Mouse (Mus musculus) forebrain, embryonic 14.5 days (tissue): ENCODE results near the gene Mfap5. TPM values are rescaled to one million over a fixed set of nuclear protein-coding genes. Genes with fewer than 3 reads are reported as not detected.

ENCODE experiments used
- ATAC-seq: fragments of 200-750 bp; cut with Nextera tagmentation; 2 replicates; pipeline ENCODE4 v1.8.0; 2017; ENCODE audit warnings: mild to moderate bottlenecking, moderate library complexity
- DNase-seq: peaks from one replicate; pipeline ENCODE4 v3.0.0-alpha.2; 2015; ENCODE audit warnings: low spot score
- H3K27ac ChIP-seq: fragments of 300-500 bp; sonication (generic); 2 replicates; pipeline ENCODE4 v1.5.1; 2014; ENCODE audit warnings: low read depth, mild to moderate bottlenecking, control low read depth, low read length, moderate library complexity
- H3K27me3 ChIP-seq: fragments of 300-500 bp; sonication (generic); replicated peaks from 2 replicates; pipeline ENCODE4 v1.6.1; 2014; ENCODE audit warnings: low read length, control low read depth, mixed read lengths; ENCODE audit not compliant: control insufficient read depth, insufficient read depth
- H3K36me3 ChIP-seq: fragments of 300-500 bp; sonication (generic); 2 replicates; pipeline ENCODE4 v1.6.1; 2014; ENCODE audit warnings: low read length, control low read depth; ENCODE audit not compliant: control insufficient read depth, insufficient read depth
- H3K4me1 ChIP-seq: fragments of 300-500 bp; sonication (generic); 2 replicates; pipeline ENCODE4 v1.6.1; 2014; ENCODE audit warnings: antibody characterized with exemption, low read length, control low read depth; ENCODE audit not compliant: control insufficient read depth, insufficient read depth
- H3K4me2 ChIP-seq: fragments of 300-500 bp; sonication (generic); 2 replicates; pipeline ENCODE4 v1.6.1; 2014; ENCODE audit warnings: mild to moderate bottlenecking, control low read depth, low read length
- H3K4me3 ChIP-seq: fragments of 300-500 bp; sonication (generic); 2 replicates; pipeline ENCODE4 v1.5.1; 2014; ENCODE audit warnings: low read depth, low read length, control low read depth
- H3K9ac ChIP-seq: fragments of 300-500 bp; sonication (generic); 2 replicates; pipeline ENCODE4 v1.6.1; 2014; ENCODE audit warnings: mild to moderate bottlenecking, low read length, control low read depth, moderate library complexity
- H3K9me3 ChIP-seq: fragments of 300-500 bp; sonication (generic); replicated peaks from 2 replicates; pipeline ENCODE4 v1.6.1; 2016; ENCODE audit warnings: low read length, control low read depth, mixed read lengths; ENCODE audit not compliant: control insufficient read depth
- WGBS: fragments of 180-500 bp; shearing (Covaris S2); extraction: QIAGEN DNeasy Blood & Tissue Kit; methylation state at CpG from one replicate; pipeline ENCODE4 v1.1.7; 2014; 5-methylcytosine and 5-hydroxymethylcytosine counted together
- polyA plus RNA-seq: library from polyadenylated mRNA; unstranded; fragments of >200 nt; fragmentation: Nextera tagmentation; extraction: Ambion mirVana; gene quantifications from 2 replicates; pipeline ENCODE4 v1.2.1, GENCODE M21; 2014

Mfap5 gene
- polyA plus RNA-seq, 1 experiment from 2014 or later, result 1.1 TPM

DNA sequence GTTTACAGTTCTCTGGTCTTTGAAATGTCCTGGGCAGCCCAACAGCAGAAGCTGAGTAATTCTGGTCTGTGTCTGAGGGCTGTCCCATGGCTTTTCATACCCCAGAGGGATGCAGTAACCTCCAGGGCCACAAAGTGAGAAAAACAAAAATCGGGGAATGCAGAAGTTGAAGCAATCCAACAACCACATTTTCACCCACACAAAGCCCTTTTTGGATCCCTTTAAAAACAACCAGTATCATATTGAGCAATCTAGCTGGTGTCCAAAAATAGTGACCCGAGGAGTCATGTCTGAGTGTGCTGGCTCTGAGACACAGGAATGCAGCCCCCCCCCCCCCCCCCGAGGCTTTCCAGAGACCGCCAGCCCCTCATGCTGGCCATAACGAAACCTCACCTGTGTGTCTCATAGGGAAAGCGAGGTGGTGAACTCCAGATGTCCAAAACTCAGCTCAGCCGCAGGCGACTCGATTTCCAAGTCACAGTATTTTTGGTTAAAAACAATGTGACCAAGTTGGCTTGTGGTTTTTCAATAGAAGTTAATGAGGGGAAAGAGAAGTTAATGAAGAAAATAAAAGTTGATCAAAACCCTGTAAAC lies 39.7 kb downstream of the Mfap5 start:
- Histone ChIP-seq H3K4me1 (no peaks in the 10 kb centered on the region), H3K4me3 (no peak overlapping the region), H3K27ac (no peak overlapping the region), H3K4me2 (no peak overlapping the region), H3K27me3 (no peaks in the 10 kb centered on the region), H3K9ac (no peak overlapping the region), H3K9me3 (no peaks in the 10 kb centered on the region), H3K36me3 (no peaks in the 10 kb centered on the region)
- WGBS, result 76% methylated on average over 9 of the region's 9 CpGs
- DNase-seq, result no peak
- ATAC-seq, result no peak

GRCm38 (mm10) chr6:122545948-122546347 lies 40.3 kb downstream of the Mfap5 start:
- no peak overlapping the region for H3K27ac ChIP-seq
- 86% methylated on average over 10 of the region's 10 CpGs for WGBS
- DNase-seq, result no peak

GRCm38 (mm10) chr6:122553606-122554005 lies 48.0 kb downstream of the Mfap5 start, which contains the start of gene Aicda:
Gene Aicda, plus strand, starts transcription at chr6:122553801.
- WGBS, result 61% methylated on average over 9 of the region's 9 CpGs
- Histone ChIP-seq H3K4me3 (no peak within 1 kb of the TSS), H3K27me3 (no peaks in the 10 kb centered on the region), H3K4me1 (no peaks in the 10 kb centered on the region), H3K4me2 (no peak within 1 kb of the TSS), H3K9me3 (no peaks in the 10 kb centered on the region), H3K27ac (no peak within 1 kb of the TSS), H3K36me3 (no peaks in the 10 kb centered on the region), H3K9ac (no peak within 1 kb of the TSS)
- DNase-seq, result no peak
- ATAC-seq, result no peak

More at GRCm38 (mm10) chr6:122545948-122546347, 40.3 kb downstream of the Mfap5 start:
- H3K27me3 ChIP-seq, result no peaks in the 10 kb centered on the region
- H3K4me3 ChIP-seq, result no peak overlapping the region
- no peak overlapping the region for H3K9ac ChIP-seq
- no peak overlapping the region for H3K4me2 ChIP-seq
- no peak for ATAC-seq
- H3K9me3 ChIP-seq, result no peaks in the 10 kb centered on the region
- no peaks in the 10 kb centered on the region for H3K36me3 ChIP-seq
- H3K4me1 ChIP-seq, result no peaks in the 10 kb centered on the region

GRCm38 (mm10) chr6:122554102-122554501 lies 48.5 kb downstream of the Mfap5 start:
- no peak overlapping the region for H3K27ac ChIP-seq
- H3K4me1 ChIP-seq, result no peaks in the 10 kb centered on the region
- no peaks in the 10 kb centered on the region for H3K27me3 ChIP-seq
- H3K9ac ChIP-seq, result no peak overlapping the region
- 82% methylated on average over 6 of the region's 6 CpGs for WGBS
- no peak for DNase-seq
- H3K36me3 ChIP-seq, result no peaks in the 10 kb centered on the region
- ATAC-seq, result no peak
- H3K4me3 ChIP-seq, result no peak overlapping the region
- H3K9me3 ChIP-seq, result no peaks in the 10 kb centered on the region
- no peak overlapping the region for H3K4me2 ChIP-seq

DNA sequence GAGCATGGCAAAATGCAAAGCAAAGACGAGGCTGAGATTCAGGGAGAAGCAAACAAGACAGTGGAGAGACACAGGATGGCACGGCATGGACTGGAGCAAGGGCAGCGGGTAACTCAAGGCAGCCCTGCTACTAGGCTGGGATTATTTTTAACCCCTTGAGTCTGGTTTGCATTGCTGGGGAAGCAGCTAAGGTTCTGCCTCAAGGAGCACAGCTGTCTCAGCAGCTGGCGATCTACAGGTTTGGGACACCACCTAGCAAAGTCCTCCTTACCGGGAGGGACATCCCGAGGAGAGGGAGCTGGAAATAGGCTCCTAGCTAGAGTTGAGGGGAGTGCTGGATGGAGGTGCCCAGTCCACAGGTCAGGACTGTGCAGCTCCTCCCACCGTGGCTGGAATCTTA lies 49.6 kb downstream of the Mfap5 start:
- 56% methylated on average over 7 of the region's 7 CpGs for WGBS
- Histone ChIP-seq H3K4me2 (no peak overlapping the region), H3K9ac (no peak overlapping the region)

GRCm38 (mm10) chr6:122556959-122557561 lies 51.4 kb downstream of the Mfap5 start:
- Histone ChIP-seq H3K4me1 (no peaks in the 10 kb centered on the region), H3K4me3 (no peak overlapping the region; the same call in 1 of the 2 replicates), H3K4me2 (peak overlapping the region; percentile 20; the same call in 1 of the 2 replicates), H3K36me3 (no peaks in the 10 kb centered on the region), H3K9ac (no peak overlapping the region), H3K27me3 (no peaks in the 10 kb centered on the region), H3K9me3 (no peaks in the 10 kb centered on the region), H3K27ac (no peak overlapping the region)
- whole genome bisulfite sequencing, result 22% methylated on average over 15 of the region's 15 CpGs
- ATAC-seq (no peak), DNase-seq (peak; percentile 90)

More for the DNA sequence above, 49.6 kb downstream of the Mfap5 start:
- Histone ChIP-seq H3K36me3 (no peaks in the 10 kb centered on the region), H3K9me3 (no peaks in the 10 kb centered on the region), H3K27ac (no peak overlapping the region), H3K4me1 (no peaks in the 10 kb centered on the region), H3K27me3 (no peaks in the 10 kb centered on the region), H3K4me3 (no peak overlapping the region)
- no peak for ATAC-seq
- DNase-seq, result no peak

GRCm38 (mm10) chr6:122560427-122560826 lies 54.8 kb downstream of the Mfap5 start:
- no peaks in the 10 kb centered on the region for H3K9me3 ChIP-seq
- peak overlapping the region; percentile 32 for H3K4me2 ChIP-seq
- no peaks in the 10 kb centered on the region for H3K36me3 ChIP-seq
- 0 out of 2 replicates have a peak overlapping the region, but pooled peaks have one; percentile 4 for H3K4me3 ChIP-seq
- H3K27ac ChIP-seq, result no peak overlapping the region
- WGBS, result 4% methylated on average over 17 of the region's 17 CpGs
- H3K9ac ChIP-seq, result no peak overlapping the region
- no peaks in the 10 kb centered on the region for H3K4me1 ChIP-seq
- ATAC-seq, result peak; percentile 63
- DNase-seq, result peak; percentile 94
- H3K27me3 ChIP-seq, result no peaks in the 10 kb centered on the region

DNA sequence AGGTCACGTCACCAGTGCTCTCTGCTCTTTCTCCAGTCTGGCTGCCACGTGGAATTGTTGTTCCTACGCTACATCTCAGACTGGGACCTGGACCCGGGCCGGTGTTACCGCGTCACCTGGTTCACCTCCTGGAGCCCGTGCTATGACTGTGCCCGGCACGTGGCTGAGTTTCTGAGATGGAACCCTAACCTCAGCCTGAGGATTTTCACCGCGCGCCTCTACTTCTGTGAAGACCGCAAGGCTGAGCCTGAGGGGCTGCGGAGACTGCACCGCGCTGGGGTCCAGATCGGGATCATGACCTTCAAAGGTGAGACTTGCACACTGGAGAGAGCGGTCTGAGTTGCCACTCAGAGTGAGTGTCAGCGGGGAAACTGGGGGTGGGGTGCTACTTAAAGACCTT lies 55.4 kb downstream of the Mfap5 start:
- DNase-seq, result no peak
- H3K36me3 ChIP-seq, result no peaks in the 10 kb centered on the region
- no peaks in the 10 kb centered on the region for H3K27me3 ChIP-seq
- ATAC-seq, result peak; percentile 25
- H3K4me2 ChIP-seq, result no peak overlapping the region
- no peak overlapping the region for H3K4me3 ChIP-seq
- 85% methylated on average over 20 of the region's 20 CpGs for WGBS
- H3K27ac ChIP-seq, result no peak overlapping the region
- no peaks in the 10 kb centered on the region for H3K9me3 ChIP-seq
- no peaks in the 10 kb centered on the region for H3K4me1 ChIP-seq
- H3K9ac ChIP-seq, result no peak overlapping the region

GRCm38 (mm10) chr6:122562463-122562862 lies 56.8 kb downstream of the Mfap5 start:
- WGBS, result 3% methylated on average over 6 of the region's 6 CpGs
- Histone ChIP-seq H3K4me1 (no peaks in the 10 kb centered on the region), H3K36me3 (no peaks in the 10 kb centered on the region), H3K27ac (no peak overlapping the region), H3K27me3 (no peaks in the 10 kb centered on the region), H3K9ac (no peak overlapping the region; the same call in 1 of the 2 replicates), H3K4me3 (peak overlapping the region; percentile 7; the same call in 1 of the 2 replicates), H3K4me2 (peak overlapping the region; percentile 35), H3K9me3 (no peaks in the 10 kb centered on the region)
- peak; percentile 38; the same call in 1 of the 2 replicates for ATAC-seq
- DNase-seq, result peak; percentile 89
